Mouse (Mus musculus): ENCODE results near the gene Nova1.

The Nova1 gene

DNA sequence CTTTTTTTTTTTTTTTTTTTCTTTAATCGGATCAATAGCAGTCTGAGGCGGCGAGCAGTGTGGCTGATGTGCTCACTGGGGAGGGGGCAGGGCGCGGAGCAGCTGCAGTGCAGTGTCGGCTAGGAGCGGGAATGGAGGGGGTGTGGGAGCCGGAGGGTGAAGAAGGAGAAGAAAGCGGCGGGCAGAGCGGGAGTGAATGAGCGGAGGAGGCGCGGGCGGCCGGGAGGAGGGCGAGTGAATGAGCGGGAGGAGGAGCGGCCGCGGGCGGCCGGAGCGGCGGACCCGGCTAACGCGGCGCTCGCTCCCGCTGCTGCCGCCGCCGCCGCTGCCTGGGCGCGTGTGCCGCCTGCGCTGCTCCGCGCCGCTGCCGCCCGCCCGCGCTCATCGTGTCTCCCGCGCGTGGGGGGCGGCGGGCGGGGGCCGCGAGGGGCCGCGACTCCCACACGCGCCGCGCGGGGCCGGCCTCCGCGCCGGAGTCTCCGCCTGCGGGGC lies at the start of gene Nova1:
TSS of gene Nova1 (minus strand) at position 74 of the 492 bp plus-strand sequence.
- no peak for DNase-seq (ENCODE audit: low read depth, low spot score)

GRCm38 (mm10) chr12:46819348-46820022 lies 756 bp upstream of the Nova1 start:
- DNase-seq (ENCODE audit: low read depth, low spot score): peak; percentile 57

- no peak for DNase-seq (ENCODE audit: low read depth, low spot score)
Measured at GRCm38 (mm10) chr12:46818021-46818855, 491 bp downstream of the Nova1 start.

DNA sequence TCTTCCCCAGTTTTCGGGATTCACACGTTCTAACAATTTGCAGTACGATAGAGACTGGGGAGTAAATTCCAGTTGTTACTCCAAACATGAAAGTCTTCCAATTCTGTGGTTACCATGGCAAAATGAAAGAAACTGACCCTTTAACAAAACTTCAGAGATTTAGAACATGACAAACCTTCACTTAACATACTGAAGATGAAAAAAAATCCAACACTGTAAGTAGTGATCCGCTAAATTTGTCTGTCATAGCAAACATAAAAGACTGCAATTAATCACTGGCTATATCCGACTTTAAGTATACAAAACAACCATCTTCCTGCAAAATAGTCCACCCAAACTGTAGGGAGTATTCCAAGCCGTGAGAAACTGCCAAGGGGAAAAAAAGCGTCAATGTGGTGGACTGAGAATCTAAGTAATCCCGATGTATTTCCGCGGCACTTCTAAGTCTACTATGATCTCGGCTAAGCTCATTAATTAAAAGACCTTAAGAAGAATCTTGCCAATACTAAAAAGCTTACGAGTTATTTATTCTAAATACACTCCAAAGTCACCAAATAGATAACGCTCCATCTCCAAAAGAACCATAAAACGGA lies 1.4 kb downstream of the Nova1 start:
- DNase-seq (ENCODE audit: low read depth, low spot score): no peak

- no peak for DNase-seq (ENCODE audit: low read depth, low spot score)
Measured at GRCm38 (mm10) chr12:46816291-46816690, 2.4 kb downstream of the Nova1 start.

DNA sequence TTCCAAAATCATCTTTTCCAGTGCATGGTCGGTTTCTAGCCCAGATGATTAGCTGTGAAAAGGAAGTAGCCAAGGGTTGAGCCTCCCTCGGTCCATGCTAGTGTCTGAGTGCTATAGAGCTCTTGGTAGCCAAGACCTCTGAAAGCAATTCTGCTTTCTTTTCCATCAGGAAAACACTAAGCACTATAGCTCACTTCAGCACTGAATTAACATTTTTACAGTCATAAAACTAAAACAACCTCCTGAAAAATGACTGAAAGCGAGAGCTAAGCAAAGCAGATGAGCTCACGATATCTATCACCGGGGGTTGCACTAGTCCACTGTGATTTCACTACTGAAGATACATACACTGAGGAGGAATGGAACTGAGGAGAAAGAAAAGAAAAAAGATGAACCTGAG lies 3.0 kb downstream of the Nova1 start:
- no peak for DNase-seq (ENCODE audit: low read depth, low spot score)

DNA sequence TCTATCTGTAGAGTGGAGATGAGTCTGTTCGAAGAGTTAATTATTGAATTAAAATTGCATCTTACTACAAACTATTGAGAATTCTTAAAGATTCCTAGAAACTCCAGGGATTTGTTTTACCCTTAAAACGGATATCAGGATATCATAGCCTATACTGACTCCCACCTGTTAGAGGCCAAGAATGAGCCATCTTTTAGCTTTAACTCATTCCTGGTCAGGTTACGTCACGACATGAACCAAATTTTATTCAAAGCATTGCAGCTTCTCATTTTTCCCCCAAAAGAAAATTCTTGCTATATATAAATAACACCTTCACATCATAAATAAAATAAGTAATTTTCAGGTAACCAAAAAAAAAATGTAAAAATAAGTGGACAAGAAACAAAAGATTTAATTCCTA lies 3.9 kb downstream of the Nova1 start:
- no peak for DNase-seq (ENCODE audit: low read depth, low spot score)

GRCm38 (mm10) chr12:46801311-46801710 lies 17.4 kb downstream of the Nova1 start:
- DNase-seq (ENCODE audit: low read depth, low spot score): no peak

DNA sequence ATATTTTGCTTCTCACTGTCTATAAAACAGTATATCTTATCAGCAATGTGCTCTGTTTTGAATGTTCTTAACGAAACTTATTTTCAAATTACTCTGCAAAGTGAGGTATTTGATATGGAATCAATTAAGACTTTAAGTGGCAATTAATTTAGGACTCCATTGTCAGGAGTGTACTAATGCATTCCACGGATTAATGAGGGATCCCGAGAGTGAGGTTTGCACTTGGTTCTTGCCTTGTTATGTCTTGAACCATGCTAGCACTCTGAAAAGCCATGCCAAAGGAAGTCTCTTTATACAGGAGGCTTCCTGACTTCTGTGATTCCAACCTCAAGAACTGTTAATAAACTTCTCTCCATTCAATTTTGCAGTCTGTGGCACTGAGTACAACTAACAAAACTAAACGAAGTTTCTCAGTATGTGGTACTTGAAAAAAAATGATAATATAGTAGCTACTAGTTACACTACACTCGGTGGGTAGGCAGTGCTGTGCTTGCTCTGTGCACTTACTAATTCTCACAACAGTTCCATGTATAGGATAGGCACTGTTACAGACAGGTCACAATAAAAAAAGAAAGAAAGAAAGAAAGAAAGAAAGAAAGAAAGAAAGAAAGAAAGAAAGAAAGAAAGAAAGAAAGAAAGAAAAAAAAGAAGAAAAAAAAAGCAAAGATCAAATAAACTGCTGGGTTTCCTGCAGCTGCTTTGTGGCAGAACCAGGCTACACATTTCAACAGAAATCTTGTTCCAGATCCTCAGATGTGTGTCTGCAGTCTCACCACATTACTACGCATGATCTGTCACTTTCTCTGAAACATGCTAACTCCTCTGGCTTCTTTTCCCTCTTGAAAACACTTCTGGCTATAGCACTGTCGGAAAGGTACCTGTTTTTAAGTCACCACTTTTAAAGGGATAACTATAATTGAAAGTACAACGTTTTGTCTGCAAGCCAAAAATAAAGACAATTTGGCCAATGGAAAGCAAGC lies 36.1 kb downstream of the Nova1 start:
- no peak for DNase-seq (ENCODE audit: low read depth, low spot score)

- no peak for DNase-seq (ENCODE audit: low read depth, low spot score)
Measured at GRCm38 (mm10) chr12:46781481-46781880, 37.2 kb downstream of the Nova1 start.

DNA sequence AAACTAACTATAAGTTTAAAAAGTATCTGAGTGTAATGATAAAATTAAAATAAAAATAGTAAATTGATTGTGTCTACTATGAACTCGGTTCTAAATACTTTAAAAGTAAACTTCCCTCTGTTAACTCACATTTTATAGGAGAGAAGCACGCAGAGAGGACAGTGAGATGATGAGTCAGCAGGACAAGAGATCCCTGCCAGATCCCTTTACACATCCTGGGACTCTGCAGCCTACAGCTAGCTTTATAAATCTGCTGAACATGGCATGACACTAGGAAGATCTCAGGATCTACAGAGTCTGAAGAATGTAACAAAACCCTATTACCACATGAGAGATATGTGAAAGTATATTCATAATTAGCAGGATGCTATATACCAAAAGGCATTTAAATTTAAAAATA lies 37.7 kb downstream of the Nova1 start:
- DNase-seq (ENCODE audit: low read depth, low spot score): no peak

DNA sequence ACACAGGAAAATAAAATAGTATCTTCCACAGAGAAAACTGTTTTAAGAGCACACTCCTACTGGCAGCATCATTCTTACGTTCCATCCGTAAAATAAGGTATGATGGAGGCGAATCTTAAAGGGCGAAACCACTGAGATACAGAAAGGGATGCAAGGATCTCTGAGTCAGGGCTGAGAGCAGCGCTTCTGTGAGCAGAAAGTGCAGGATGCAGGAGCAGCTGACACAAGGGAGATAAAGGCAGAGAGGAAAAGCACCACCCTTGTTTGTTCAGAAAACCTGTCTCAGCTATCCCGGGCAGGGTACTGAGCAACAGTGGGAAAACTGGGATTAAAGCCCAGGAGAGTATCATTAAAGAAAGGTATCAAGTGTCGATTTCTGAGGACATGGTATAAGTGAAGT lies 59.3 kb downstream of the Nova1 start:
- no peak for DNase-seq (ENCODE audit: low read depth, low spot score)

GRCm38 (mm10) chr12:46754325-46754848 lies 64.3 kb downstream of the Nova1 start:
- DNase-seq (ENCODE audit: low read depth, low spot score): no peak

GRCm38 (mm10) chr12:46753096-46753495 lies 65.6 kb downstream of the Nova1 start:
- DNase-seq (ENCODE audit: low read depth, low spot score): no peak

GRCm38 (mm10) chr12:46733261-46733660 lies 85.5 kb downstream of the Nova1 start:
- DNase-seq (ENCODE audit: low read depth, low spot score): no peak

DNA sequence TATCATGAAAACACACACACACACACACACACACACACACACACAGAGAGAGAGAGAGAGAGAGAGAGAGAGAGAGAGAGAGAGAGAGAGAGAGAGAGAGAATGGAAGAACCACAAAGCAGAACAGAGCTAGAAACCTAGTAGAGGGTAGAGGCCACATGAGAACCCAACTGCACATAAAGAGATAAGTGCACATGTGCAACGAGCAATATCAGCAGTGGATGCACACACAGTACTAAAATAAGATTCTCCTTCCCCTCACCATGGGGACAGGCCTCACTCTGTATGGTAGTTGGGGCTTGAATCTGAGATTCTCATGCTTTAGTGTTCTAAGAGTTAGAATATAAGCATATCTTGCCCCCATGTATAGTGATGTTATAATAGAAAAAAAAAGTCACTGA lies 86.8 kb downstream of the Nova1 start:
- no peak for DNase-seq (ENCODE audit: low read depth, low spot score)

DNA sequence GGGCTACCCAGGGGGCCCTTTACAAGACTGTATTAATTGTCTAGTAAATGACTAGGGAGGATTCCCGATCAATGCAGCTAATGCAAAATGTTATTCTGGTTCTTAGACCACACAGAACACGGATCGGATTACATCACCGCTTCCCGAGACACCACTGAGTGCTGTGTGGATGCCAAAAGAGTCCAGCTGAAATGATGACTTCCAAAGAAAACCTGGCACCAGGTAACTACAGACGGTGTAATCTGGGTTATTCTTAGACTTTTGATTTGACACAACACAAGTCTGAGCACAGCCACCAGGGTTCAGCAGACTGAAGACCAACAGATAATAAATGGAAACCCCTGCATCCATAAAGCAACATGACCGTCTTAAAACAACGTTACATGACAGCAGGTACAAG lies 96.8 kb downstream of the Nova1 start:
- DNase-seq (ENCODE audit: low read depth, low spot score): no peak

- no peak for DNase-seq (ENCODE audit: low read depth, low spot score)
Measured at GRCm38 (mm10) chr12:46719076-46719475, 99.7 kb downstream of the Nova1 start.

GRCm38 (mm10) chr12:46710094-46710493 lies 108.6 kb downstream of the Nova1 start:
- DNase-seq (ENCODE audit: low read depth, low spot score): no peak

DNA sequence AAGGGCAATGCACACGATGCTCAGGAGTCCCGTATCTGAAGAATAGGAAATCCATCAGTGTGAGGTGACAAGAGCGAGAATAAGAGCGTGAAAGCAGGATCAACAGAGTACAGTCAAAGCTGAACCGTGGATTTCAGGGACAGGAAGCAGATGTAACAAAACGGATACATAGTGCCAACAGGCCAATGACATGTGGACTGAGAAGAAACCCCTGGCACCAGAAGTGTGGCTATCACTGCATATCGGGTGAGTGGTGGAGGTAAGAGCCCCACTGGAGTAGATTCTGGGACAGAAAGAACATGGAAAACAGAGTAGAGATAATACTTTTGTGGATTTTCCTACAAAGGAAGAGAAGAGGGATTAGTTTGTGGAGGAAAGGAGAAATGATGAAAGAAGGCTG lies 109.3 kb downstream of the Nova1 start:
- DNase-seq (ENCODE audit: low read depth, low spot score): no peak

GRCm38 (mm10) chr12:46700202-46700601 lies 118.5 kb downstream of the Nova1 start:
- no peak for DNase-seq (ENCODE audit: low read depth, low spot score)
